Mouse (Mus musculus) cerebellum, adult 11-12 months (tissue): Measurements from ENCODE around the gene Ccr4.

Experiments
- DNase-seq: peaks from one replicate; pipeline ENCODE4 v3.0.0; 2022

Ccr4 gene

DNA sequence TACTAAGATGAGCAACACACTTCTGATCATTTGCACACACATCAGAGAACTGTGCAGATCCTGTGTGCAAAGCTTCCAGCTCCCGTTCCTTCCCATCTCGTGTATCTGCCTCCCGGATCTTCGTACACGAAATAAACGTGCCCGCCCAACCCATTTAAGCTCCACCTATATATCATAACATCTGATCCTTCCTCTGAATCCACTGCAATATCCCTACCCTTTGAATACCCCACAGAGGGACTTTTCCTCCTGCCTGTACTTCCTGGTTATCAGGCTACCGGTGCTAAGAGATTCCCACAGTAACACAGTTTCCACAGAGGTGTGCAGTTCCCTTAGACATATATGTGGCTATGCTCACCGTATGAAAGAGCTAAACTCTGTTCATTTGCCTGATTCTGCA is at the start of gene Ccr4:
Gene Ccr4, minus strand, starts transcription at position 101 of the 400 bp plus-strand sequence.
- DNase-seq: no peak

DNA sequence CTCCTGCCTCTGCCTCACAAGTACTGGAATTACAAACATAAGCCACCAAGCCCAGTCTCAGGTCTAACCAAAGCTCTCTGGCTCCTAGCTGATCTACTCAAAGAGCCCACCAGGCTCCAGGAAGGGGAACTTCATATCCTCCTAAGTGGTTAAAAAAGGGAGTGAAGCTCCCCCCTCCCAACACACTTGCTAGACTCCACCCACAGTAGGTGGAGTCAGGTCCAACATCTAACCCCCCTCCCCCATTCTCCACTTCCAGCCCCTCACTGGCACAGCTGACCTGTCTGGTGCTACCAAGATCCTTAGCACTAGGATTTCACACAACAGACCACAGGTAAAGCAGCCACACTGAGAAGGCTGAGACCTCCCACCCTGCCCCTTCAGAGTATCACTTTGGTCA is 49.1 kb upstream of the Ccr4 start:
- no peak for DNase-seq

DNA sequence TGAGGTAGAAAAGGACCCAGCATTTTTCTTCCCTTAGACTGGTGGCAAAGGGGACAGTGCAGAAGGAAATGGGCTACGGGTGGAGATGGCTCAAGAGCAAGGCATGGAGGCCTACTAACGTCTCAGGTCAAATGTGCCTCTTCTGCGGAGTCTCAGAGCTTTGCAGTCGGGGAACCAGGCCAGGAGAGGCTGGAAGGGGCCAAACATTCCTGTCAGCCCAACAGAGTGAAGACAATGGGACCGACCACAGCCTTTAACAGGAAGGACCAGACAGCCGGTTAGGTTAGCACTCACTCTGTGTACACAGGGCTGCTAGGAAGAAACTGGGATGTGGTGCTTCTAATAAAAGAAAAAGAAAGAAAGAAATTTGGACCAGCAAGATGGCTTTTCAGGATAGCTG is 45.3 kb upstream of the Ccr4 start:
- DNase-seq: no peak

DNA sequence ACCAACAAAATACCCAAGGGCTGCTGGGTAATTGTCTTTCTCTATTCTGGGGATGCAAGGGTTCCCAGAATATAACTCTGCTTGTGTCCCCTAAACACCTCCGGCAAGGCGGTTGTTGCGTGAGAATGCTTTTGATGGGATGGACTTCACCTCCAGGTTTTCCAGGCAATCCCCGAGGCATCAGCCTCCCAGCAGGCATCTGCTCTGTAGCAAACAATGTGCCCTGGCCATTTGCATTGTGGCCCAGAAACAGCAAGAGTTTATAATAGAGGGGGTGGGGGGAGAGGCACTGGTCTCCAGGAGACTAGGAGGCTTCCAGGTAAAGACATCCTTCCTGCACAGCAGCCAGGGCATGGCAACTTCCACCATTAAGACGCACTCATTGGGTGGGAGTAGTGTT is 44.4 kb upstream of the Ccr4 start:
- DNase-seq: no peak

DNA sequence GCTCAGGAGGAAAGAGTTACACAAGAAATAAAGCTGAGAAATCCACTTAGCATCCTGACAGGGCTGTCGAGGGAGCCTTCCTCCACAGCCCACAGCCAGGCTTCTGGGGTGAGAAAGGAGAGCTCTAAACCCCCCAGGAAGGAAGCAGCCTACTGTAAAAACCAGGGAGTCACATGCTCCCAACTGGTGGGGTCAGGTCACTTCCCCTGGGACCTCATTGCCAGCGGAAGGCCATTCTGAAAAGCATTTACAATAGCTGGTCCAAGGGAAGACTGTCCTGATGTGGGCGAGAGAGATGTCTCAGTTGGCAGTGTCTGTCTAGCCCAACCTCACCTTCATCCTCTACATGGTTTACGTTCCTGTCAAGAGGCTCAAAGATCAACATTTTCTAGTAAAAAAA is 43.8 kb upstream of the Ccr4 start:
- DNase-seq: no peak

DNA sequence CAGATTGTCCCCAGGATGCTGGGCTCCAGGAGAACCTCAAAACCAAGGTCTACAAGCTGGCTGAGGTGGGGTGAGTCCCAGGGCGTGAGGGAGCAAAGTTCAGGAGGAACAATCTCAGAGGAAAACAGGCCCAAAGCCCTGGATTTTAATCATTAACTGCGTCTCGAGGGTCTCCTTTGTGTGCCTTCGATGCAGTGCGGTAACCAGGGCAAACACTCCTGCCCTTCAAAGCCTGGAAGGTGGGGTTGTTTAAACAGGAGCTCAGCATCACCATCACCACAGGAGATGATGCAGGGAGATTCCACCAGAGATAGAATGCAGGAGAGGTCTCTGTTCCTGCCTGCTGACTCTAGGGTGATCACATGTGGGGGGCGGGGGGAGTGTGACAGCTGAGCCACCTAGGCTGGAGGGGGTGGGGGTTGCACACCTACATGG is 42.9 kb upstream of the Ccr4 start:
- DNase-seq: no peak

DNA sequence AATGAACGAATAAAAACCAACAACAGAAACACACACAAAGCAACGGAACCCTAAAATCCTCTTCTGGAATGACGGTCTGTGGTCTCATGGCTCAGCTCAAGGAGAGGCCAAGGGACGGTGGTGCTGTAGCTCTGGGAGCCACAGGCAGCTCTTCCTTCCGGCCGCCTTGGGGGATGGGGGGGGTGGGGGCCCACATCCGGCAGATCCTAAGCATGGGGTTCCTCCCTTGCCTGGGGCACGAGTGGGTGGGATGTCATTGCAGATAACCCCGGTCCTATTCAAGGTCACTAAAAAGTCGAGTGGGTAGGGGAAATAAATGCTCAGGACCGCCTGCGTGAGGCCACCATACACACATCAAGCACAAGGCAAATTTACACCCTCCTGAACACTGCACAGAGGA is 42.0 kb upstream of the Ccr4 start:
- DNase-seq: no peak

DNA sequence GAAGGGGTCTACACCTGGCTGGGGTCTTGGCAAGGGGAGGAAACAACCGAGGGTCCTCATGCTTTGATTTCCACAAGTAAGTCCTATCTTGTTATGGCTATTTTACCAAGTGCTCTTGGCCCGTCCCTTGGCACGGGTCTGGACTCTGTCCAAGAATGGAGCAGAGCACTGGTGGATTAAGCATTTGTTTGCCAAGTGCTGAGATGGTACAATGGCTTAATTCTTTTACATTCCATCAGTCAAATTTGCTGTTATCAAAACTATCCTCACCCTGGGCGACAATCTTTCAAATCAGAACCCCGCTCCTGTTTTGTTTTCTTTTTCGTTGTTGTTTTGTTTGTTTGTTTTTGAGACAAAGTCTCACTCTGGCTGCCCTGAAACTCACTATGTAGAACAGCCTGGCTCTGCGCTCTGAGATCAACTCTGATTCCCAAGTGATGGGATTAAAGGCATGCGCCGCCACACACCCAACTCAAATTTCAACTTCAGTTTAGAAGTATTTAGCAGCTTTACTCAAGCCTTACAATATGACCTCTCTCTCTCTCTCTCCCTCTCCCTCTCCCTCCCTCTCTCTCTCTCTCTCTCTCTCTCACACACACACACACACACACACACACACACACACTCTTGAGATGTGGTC is 40.2 kb upstream of the Ccr4 start:
- DNase-seq: no peak

DNA sequence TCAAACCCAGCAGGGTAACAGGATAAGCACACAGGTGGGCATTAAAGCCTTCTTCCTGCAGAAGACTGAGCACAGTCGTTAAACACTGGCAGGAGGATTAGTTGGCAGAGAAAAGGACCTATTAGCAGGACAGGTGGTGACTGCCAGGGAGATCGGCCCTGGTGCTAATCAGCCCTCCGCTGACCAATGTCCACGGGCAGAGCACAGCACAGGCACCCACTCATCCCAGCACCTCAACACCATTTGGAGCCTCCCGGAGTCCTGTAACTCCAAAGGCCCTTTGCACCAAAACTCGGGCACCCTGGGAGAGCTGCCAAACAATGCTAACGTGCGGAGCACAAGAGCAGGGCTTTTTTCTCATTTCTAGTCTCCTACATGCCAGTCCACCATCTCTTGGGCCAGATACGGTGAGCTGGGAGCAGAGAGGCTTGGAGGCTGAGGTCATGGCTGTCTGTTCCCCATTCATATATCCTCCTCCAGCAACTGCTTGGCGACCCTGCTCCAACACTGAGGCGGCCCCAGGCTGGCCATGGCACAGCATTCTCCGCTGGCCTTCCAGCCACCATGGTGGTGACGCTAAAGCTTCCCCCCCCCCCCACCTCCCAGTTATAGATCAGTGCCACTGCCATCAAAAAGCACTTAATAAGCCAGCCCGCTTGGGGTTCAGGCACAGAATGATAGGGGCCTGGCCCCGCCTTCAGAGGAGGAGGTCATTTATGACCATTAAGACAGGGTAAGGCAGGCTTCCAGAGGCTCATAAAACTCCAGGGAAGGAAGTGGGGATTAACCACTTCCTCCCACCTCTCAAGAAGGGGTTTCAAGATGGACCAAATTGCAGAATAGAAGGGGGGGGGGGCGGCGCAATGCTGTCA is 39.4 kb upstream of the Ccr4 start:
- peak; percentile 10 for DNase-seq

DNA sequence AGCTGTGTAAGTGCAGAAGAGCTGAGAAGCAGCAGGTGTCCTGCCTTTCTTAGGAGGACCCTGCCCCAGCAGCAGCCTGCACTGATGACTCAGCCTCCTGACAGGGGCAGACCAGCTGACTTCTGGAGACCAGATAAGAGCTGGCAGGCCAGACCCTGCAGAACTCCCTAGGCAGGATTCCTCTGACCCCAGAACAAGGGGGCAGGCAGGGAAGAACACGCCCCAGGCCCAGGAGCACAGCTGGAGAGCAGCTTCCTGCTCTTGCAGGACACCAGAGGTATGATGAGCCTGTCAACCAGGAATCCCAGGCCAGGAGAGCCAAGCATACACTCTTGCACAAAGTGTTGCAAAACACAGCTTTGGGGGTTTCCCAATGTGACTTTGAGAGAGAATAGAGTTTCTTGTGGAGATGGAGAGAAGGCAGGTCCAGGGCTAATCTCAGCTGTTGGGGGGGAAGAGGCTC is 36.6 kb upstream of the Ccr4 start:
- DNase-seq: no peak

DNA sequence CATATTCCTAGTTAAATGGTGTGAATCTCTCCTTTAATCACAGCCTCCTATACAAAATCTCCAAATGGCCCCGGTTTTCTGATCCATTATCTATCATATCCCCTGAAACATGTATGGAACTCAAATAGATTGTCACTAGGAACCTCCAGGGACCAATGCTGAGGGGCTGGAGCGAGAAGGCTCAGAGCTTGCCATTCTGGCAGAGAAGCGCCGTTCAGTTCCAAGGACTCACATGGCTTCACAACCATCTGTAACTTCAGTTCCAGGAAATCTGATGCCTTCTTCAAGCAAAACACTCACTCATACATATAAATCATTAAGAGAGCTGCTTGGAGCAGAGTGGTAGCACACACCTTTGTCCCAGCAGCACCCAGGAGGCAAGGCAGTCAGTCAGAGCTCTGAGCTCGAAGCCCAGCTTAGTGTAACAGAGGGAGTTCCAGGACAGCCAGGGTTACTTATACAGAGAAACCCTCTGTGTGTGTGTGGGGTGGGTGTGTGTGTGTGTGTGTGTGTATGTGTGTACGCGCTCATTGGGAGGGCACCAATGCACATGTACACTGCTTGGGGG is 34.4 kb upstream of the Ccr4 start:
- DNase-seq: no peak

DNA sequence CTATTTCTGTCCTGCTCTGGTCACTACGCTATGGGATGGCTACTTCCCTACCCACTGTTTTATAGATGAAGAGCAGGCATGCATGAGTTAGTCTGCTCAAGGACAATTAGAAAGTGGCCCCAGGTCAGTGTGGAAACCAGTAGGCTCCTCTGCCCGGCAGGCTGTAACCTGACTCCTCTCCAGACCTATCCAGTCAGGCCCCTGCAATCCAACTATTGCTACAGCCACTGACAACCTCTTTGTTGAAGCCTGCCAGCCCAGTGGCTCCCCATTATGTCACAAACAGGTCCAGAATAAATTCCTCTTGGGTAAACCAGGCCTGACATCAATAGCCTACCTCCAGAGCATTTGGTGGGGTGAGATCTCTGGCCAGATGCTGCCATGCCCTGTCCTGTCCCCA is 31.9 kb upstream of the Ccr4 start:
- no peak for DNase-seq

DNA sequence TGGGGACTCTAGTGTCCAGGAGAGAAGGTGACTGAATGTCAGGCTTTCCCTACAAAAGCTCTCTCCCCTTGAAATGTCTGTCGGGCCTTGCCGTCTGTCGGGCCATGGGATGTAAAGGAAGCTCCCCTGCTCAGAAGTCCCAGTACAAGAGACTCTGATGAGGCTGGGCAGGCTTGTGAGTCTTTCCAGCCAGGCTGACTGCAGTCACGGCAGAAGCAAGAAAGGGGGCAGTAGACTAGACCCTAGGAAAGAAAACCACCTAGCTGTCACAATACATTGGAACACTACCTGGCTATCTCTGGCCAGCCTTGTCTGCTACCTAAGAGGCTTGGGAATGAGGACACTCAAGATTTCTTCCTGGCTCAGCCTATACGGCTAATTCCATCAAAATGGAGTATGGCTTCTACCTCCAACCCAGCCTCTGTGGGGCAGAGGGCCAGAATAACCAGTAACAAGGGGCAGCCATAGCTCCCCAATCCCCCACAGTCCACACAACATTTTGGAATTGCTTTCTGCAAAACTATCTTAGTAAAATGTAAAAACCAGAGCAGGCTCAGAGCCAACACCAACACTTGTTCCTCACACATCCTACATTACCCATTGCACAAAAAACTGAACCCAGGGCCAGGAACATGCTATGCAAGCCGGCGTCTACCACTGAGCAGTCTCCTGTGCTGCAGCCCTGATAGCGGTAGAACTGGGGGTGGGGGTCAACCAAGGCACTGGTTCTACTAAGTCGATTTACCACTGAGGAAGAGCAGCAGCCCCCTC is 30.2 kb upstream of the Ccr4 start:
- DNase-seq: no peak

DNA sequence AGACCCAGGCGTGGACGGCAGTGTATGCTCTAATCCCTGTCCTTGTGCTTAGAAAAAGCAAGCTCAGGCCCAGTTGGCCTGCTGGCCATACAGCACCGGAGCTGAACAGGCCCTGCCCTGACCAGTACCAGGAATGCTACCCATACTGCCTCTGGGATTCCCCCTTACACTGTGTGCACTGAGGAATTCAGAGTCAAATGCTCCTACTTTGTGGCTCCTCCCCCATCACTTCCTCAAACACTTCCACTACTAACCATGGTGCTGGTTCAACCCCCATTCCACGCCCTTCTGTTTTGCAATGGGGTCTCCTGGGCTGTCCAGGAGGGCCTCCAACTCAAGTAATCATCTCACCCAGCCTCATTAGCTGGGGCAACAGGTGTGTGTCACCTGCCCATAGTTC is 29.1 kb upstream of the Ccr4 start:
- no peak for DNase-seq

DNA sequence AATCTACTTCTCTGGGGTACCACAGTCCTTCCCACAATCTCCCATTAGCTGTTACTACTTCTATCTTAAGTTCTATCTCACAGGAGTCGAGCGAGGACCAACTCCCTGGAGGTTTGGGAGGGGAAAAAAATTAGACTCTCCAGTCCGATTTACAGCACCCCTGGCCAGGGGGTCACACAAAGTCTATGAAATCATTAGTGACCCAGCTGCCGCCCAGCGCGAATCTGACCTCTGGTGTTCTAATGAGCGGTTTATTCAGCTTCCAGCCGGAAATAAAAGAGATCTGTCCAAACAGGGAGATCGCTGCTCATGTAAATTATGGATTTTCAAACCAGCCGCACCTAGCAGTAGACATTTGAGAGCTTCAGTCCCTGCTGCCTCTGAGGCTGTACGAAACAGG is 26.6 kb upstream of the Ccr4 start:
- DNase-seq: no peak

DNA sequence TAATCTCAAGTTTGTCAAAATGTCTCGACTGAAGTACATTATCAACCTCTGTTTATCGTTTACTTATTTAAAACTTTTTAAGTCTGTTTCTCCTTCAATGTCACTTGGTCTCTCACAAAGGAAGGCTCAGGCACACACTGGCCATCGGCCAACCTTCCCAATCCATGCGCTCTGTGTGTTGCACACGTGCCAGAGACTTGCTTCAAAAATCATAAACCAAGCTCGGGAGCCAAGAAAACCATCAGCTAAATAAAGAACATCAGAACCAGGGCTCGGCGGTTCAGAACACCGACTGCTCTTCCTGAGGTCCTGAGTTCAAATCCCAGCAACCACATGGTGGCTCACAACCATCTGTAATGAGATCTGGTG is 23.9 kb upstream of the Ccr4 start:
- no peak for DNase-seq

DNA sequence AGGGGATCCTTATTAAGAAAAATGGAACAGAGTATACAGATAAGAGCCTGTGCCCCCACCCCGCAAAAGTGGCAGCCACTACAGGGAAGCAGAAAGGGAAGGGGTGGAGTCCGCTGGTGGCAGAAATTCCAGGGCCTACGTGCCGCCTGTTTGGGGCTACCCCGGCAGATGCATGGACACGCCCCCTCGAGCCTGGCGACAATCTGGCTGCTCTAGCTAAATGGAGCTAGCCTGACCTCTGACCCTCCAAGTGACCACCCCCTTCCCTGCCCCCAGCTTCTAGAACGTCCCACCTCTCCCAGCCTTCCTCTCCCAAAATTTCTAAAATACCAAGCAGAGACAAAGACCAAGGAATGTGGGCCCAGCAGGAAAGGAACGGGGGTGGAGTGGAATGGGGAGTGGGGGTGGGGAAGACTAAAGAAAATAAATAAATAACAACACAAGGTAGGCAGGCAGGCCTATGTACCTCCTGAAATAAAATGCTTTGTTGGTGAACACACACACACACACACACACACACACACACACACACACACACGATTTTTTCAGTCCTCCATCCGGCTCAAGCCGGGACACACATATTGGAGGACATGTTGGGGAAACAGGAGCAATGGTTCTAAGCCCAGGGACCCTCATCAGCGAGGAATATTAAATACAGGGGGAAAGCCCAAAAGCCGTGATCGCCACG is 23.4 kb upstream of the Ccr4 start:
- DNase-seq: no peak

DNA sequence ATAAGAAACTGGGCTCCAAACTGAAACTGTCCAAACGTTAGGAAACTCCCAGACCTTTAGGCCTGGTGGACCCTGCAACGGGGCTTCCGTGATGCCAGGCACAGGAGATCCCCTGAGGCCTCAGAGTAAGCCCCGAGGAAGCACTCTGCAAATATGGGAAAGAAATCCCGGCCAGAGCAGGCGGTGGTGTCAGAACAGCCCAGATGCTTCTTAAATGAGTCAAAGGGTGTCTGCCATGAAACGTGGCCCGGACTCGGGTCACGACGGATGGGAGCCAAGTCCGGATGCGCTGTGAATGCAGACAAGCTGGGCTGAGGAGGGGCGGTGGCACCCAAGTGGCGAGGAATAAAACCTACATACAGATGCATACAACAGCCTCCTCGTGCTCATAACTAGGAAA is 22.4 kb upstream of the Ccr4 start:
- DNase-seq: no peak

DNA sequence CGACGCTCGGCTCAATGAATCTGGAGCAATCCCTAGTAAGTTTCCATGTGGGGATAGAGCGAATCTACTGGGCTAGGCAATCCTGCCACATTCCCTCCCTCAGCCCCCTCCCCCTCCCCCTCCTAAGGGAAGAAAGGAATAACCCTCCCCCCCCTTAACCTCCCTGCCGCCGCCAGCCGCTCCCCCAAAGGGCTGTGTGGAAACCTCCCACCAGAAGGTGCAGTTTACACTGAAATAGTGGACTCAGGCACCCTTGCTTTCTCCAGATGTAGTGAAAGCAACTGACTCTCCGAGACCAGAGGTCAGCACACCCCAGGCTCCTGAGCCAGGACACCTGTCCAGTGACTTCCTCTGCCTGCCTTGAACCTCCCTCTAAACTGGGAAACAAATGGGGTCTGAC is 21.9 kb upstream of the Ccr4 start:
- no peak for DNase-seq

DNA sequence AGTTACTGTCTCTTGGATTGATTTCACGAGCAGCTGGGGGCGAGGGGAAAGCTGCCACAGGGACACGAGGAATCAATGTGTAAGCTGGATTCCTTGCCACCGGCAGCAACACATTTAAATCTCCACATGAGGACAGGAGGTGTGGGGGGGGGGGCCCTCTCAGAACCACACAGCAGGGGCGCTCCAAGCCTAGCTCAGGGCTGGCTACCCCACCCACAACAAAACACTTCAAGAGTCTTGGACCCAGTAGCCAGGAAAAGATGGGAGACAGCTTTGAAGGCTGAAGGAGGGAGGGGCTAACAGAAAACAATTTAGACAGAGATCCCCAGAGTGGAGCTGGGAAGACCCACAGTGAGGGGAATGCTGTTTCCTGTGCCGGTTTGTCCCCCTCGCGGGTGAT is 21.2 kb upstream of the Ccr4 start:
- no peak for DNase-seq

DNA sequence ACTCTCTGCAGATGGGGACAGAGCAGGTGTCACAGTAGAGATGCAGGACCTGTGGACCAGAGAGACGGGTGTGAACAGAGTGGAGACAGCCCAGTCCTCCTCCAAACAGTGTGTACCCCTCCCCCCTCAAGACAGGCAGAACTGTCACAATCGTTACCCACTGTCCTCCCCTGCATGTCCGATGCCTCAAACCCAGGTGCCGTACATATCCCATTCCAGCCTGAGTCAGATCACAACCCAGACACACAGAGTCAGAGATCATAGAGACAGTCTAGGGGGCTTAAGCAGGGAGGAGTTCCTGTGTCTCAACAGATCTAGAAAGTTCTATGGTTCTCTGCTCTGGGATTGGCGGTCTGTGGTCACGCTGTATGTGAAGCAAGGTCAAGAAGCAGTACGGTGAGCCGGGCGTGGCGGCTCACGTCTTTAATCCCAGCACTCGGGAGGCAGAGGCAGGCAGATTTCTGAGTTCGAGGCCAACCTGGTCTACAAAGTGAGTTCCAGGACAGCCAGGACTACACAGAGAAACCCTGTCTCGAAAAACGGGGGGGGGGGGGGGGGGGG is 20.4 kb upstream of the Ccr4 start:
- no peak for DNase-seq

DNA sequence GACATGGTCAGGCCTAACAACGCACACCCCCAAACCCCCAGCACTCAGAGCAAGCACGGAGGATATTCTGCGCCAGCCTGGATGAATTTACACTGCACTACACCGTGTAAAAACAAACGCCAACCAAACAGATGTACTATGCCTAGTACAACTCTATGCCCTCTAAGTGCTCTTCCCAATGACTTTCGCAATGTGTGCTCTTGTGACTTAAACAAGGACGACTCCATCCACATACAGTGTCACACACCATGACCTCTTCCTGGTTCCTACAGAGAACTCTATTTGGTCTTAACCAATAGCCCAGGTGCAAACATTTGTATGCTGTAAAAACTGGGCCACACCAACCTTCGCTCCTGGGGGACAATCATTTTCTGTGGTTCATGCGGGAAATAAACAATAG is 17.8 kb upstream of the Ccr4 start:
- no peak for DNase-seq

DNA sequence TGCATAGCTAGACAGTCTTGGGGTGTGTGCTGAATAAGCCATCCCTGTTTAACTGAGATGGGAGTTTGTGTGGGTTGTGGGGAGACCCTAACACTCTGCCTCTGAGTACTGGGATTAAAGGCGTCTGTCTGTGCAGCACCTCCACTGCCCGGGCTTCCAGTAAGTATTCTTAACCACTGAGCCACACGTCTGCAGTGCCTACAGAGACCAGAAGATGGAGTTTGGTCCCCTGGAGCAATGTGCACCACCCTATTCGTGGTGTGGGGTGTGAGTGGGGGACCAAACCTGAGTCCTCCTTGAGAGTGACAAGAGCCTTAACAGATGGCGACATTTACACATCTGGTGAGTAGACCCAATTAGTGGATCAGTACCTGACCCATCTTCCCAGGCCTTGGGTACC is 17.3 kb upstream of the Ccr4 start:
- no peak for DNase-seq
